9 mouse cellular contexts compared by ENCODE assay signal in the genomic region with DNA sequence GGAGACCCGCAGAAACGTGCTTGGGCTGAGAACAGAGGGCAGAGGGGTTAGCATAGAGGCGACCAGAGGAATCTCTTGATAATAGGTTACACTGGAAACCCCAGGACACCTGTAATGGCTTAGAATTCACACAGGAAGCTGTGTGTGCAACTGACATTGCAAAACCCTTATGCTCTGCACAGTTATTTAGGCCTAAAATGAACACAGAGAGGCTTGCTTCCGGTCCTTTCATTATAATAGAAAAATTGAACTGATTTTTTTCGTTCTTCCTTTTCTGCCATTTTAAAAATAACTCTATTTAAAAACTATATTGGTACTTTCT. TPM values are rescaled to one million over a fixed set of nuclear protein-coding genes. Genes with fewer than 3 reads are reported as not detected.
DNase-seq lines count a peak whose midpoint lies in the region; ATAC-seq and TF ChIP-seq lines count a peak whose summit lies in the region.
"Had no signal": no experiment of that assay in that cellular context is flagged by ENCODE, and none has a peak within 500 bp of the region (broad histone marks: within the 10 kb centered on the region; RNA-seq: fewer than 3 reads in every experiment).

No protein-coding gene starts in this region.

- peaks cover 0 to 9% of the 10 kb centered on the region in 2 experiments; a peak in 3 of 4 replicates for H3K4me1 ChIP-seq in heart, embryonic 14.5 days (ENCODE audit: control insufficient read depth in 2 of 2, insufficient read depth in 2 of 2, low read length in 2 of 2)
- no peaks in the 10 kb centered on the region for H3K4me1 ChIP-seq in ES-Bruce4 (ENCODE audit: control insufficient read depth, insufficient read depth, low read length)
- H3K4me1 ChIP-seq in hindbrain, embryonic 11.5 days (replicated peaks; ENCODE audit: control insufficient read depth, insufficient read depth, low read length): no peaks in the 10 kb centered on the region
- H3K4me1 ChIP-seq in midbrain, embryonic 10.5 days: peaks cover 25% of the 10 kb centered on the region

- no peak for TF ChIP-seq EP300 in ES-Bruce4 (IDR thresholded peaks at IDR 0.05; ENCODE audit: insufficient read depth, low read depth, low read length)

- TF ChIP-seq CTCF in ES-Bruce4 (IDR thresholded peaks at IDR 0.05; ENCODE audit: low read depth, low read length): no peak

- no peaks in the 10 kb centered on the region for H3K27me3 ChIP-seq in heart, embryonic 14.5 days (ENCODE audit: control insufficient read depth, insufficient read depth, low read length)
- H3K27me3 ChIP-seq in ES-Bruce4 (ENCODE audit: control insufficient read depth, insufficient read depth, low read length, poor library complexity, severe bottlenecking): 0 out of 2 replicates have a peak, but pooled peaks cover 6% of the 10 kb centered on the region
- no peaks in the 10 kb centered on the region for H3K27me3 ChIP-seq in hindbrain, embryonic 11.5 days (ENCODE audit: control insufficient read depth, insufficient read depth, low read length)
- peaks cover 13% of the 10 kb centered on the region for H3K27me3 ChIP-seq in midbrain, embryonic 10.5 days (ENCODE audit: low read depth, poor library complexity, severe bottlenecking)

- WGBS in heart, embryonic 14.5 days: 16% methylated on average over 5 of the region's 5 CpGs
- 9% methylated on average over 5 of the region's 5 CpGs for WGBS in hindbrain, embryonic 11.5 days
- 13% methylated on average over 5 of the region's 5 CpGs for WGBS in midbrain, embryonic 10.5 days

- peak overlapping the region; percentile 98 for H3K9ac ChIP-seq in heart, embryonic 14.5 days (ENCODE audit: low read length)
- no peak overlapping the region for H3K9ac ChIP-seq in ES-Bruce4 (ENCODE audit: low read depth, poor library complexity, severe bottlenecking)
- peak overlapping the region; percentile 89 for H3K9ac ChIP-seq in hindbrain, embryonic 11.5 days (ENCODE audit: low read depth, low read length)

- H3K4me2 ChIP-seq in heart, embryonic 14.5 days (ENCODE audit: low read length): peak overlapping the region; percentile 85
- H3K4me2 ChIP-seq in hindbrain, embryonic 11.5 days (replicated peaks; ENCODE audit: low read depth, low read length): peak overlapping the region; percentile 82

- intact Hi-C loops in heart, postnatal 36 days (cut with DNase I): no loop called here

- no peaks in the 10 kb centered on the region for H3K9me3 ChIP-seq in heart, embryonic 14.5 days (ENCODE audit: control insufficient read depth, low read length)
- H3K9me3 ChIP-seq in ES-Bruce4 (replicated peaks; ENCODE audit: control insufficient read depth, insufficient read depth, low read length, poor library complexity, severe bottlenecking): no peaks in the 10 kb centered on the region
- H3K9me3 ChIP-seq in hindbrain, embryonic 11.5 days (ENCODE audit: control insufficient read depth, low read length): no peaks in the 10 kb centered on the region
- no peaks in the 10 kb centered on the region for H3K9me3 ChIP-seq in midbrain, embryonic 10.5 days (replicated peaks)

- no peak for TF ChIP-seq POLR2A in ES-Bruce4 (IDR thresholded peaks at IDR 0.05; ENCODE audit: insufficient read depth, low read length)

- H3K27ac ChIP-seq in heart, embryonic 14.5 days (replicated peaks in 1 of 2; ENCODE audit: control insufficient read depth in 1 of 2, insufficient read depth in 1 of 2, low read depth in 2 of 2, low read length in 2 of 2): peak overlapping the region; percentile 92 to 100
- H3K27ac ChIP-seq in ES-Bruce4 (ENCODE audit: insufficient read depth, low read length): no peak overlapping the region
- H3K27ac ChIP-seq in hindbrain, embryonic 11.5 days (ENCODE audit: low read depth, low read length): peak overlapping the region; percentile 96
- peak overlapping the region; percentile 94 for H3K27ac ChIP-seq in midbrain, embryonic 10.5 days (replicated peaks)

- DNase-seq in heart, postnatal 36 days: no peak
- no peak for DNase-seq in hindbrain, embryonic 11.5 days (ENCODE audit: low spot score)
- no peak for DNase-seq in midbrain, embryonic 10.5 days (ENCODE audit: low spot score)
- no peak for DNase-seq in right cerebral cortex, postnatal 14 days
- DNase-seq in frontal cortex, postnatal 14 days (ENCODE audit: low spot score in 2 of 2): no peak
- no peak for DNase-seq in cerebellum, adult 11-12 months

- H3K36me3 ChIP-seq in heart, embryonic 14.5 days (ENCODE audit: control insufficient read depth, insufficient read depth, low read length): no peaks in the 10 kb centered on the region
- no peaks in the 10 kb centered on the region for H3K36me3 ChIP-seq in ES-Bruce4 (ENCODE audit: control insufficient read depth, insufficient read depth, low read length, poor library complexity, severe bottlenecking)
- no peaks in the 10 kb centered on the region for H3K36me3 ChIP-seq in hindbrain, embryonic 11.5 days (ENCODE audit: control insufficient read depth, insufficient read depth, low read length)
- no peaks in the 10 kb centered on the region for H3K36me3 ChIP-seq in midbrain, embryonic 10.5 days

- H3K4me3 ChIP-seq in heart, embryonic 14.5 days (ENCODE audit: control insufficient read depth in 1 of 2, insufficient read depth in 1 of 2, low read depth in 1 of 2, low read length in 2 of 2): peak overlapping the region; percentile 90 to 91
- peak overlapping the region; percentile 87; the same call in 1 of the 2 replicates for H3K4me3 ChIP-seq in ES-Bruce4 (ENCODE audit: low read depth, low read length)
- H3K4me3 ChIP-seq in hindbrain, embryonic 11.5 days (ENCODE audit: low read depth, low read length): peak overlapping the region; percentile 77
- peak overlapping the region; percentile 81 for H3K4me3 ChIP-seq in midbrain, embryonic 10.5 days

- ATAC-seq in heart, embryonic 14.5 days (ENCODE audit: insufficient number of reproducible peaks, insufficient read depth, low FRiP score, low read depth): no peak
- ATAC-seq in hindbrain, embryonic 11.5 days (ENCODE audit: low FRiP score): no peak

RNA-seq across cellular contexts. Expression of a gene that starts 2.3 kb away (rescaled TPM):
- polyA plus RNA-seq in heart, embryonic 14.5 days (2014; fragmentation: Nextera tagmentation; extraction: Ambion mirVana): 6.8 and 9.9 TPM in 2 replicates
- total RNA-seq in heart, postnatal 36 days (2021): 10 to 100 TPM; 23.5 to 25.2 TPM
- 3.4 and 4.3 TPM in 2 replicates for polyA plus RNA-seq in ES-Bruce4 (2011; ENCODE audit: insufficient read depth, insufficient read length, low read depth, missing spikeins)
- 6.2 and 8.9 TPM in 2 replicates for polyA plus RNA-seq in hindbrain, embryonic 11.5 days (2014; fragmentation: Nextera tagmentation; extraction: Ambion mirVana)
- 1.2 and 2.0 TPM in 2 replicates for polyA plus RNA-seq in midbrain, embryonic 10.5 days (2016; fragmentation: Nextera tagmentation; extraction: Ambion mirVana)
- total RNA-seq: MEL had no signal
